Mouse (Mus musculus): ENCODE data around the gene Wasl.
A peak's percentile ranks its signal among the peaks of the same experiment; 100 is the strongest.

The Wasl gene

GRCm38 (mm10) chr6:24602351-24602750 lies 62.5 kb downstream of the Wasl start:
- DNase-seq: no peak

DNA sequence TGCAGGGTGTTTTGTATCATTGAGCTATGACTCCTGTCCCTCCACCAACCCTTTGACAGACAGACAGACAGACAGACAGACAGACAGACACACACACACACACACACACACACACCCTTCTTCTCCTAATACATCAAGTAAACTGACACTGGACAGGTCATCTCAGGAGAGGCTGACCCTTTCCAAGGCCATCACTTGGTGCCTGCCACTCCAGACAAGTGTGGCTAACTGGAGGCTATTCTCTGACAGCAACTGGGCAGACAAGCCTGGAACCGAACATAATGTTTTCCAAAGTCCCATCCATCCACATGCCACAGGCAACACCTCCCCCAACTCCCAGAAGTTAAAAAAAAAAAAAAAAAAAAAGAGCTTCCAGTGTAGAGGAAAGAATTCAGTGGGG lies 63.1 kb downstream of the Wasl start:
- DNase-seq: no peak

DNA sequence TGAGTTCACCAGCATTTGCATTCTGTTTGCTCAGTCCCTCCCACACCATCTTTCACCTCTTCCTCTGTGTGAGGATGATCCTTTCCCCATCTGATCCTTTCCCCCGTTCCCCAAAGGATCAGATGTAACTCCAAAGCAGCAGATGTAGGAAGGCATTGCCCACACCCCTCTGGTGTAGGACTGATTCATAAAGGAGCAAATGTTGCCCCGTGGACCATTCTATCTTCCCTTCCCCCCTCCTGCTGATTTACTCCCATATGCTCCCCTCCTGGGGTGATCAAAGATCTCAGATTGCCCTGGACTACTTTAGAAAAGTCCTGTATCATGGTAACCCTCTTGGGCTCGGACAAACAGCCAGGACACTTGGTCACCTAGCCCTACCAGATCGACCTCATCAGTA lies 64.1 kb downstream of the Wasl start:
- DNase-seq: no peak

DNA sequence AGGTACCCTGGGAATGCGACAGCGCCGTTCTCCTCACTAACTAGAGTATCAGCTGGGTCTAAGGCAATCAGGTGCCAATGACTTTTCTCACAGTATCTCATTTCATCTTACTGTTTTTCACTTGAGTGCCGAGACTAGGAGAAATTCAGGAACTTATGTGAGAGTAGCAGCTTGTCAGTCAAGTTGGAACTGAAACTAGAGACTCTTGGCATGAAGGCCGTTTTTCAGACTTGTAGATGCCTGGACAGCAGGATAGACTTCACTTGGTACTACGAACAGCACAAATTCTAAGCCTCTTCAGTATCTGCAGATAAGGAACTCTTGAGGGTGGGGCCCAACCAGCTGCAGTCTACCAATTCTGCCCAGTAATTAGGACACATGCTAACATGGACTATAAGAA lies 64.7 kb downstream of the Wasl start:
- DNase-seq: no peak

DNA sequence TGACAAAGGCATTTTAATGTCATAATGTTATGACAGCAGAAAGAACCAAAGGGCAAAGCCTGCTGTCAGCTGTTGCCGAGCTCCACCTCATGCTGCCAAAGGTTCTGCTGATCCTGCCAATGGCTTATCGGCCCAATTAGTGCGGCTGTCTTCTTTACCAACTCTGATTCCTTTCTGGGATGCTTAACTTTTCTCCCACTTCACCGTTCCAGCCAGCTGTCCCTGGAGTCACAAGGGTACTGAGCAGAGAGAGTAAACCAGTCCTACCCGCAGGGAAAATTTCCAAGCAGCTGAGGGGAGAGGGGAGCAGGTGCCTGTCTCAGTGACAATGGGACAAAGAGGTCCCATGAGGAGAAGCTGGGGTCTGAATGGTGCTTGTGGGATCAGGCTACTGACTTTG lies 65.2 kb downstream of the Wasl start:
- no peak for DNase-seq

- DNase-seq: no peak
These were observed 65.6 kb downstream of the Wasl start for GRCm38 (mm10) chr6:24599179-24599578.

DNA sequence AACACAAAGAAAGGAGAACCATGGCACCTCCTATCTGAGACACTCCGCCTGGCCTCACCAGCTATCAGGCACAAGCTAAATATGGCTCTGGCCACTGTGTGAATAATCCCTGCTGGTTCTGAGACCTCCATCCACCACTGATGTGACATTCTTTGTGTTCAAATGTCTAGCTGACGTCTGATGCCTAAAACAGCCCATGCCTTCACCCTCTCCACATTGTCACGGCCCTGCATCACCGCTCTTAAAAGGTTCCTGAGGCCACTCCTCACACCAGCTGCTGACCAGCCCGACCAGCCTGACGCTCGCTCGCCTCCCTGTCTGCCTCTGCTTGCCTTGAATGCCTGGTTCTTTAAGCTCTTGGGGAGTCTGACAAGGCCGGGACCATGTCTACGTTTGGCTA lies 67.3 kb downstream of the Wasl start, which contains the start of gene Lmod2:
Lmod2 (plus strand) TSS at position 263 of the 400 bp plus-strand sequence.
- no peak for DNase-seq

DNA sequence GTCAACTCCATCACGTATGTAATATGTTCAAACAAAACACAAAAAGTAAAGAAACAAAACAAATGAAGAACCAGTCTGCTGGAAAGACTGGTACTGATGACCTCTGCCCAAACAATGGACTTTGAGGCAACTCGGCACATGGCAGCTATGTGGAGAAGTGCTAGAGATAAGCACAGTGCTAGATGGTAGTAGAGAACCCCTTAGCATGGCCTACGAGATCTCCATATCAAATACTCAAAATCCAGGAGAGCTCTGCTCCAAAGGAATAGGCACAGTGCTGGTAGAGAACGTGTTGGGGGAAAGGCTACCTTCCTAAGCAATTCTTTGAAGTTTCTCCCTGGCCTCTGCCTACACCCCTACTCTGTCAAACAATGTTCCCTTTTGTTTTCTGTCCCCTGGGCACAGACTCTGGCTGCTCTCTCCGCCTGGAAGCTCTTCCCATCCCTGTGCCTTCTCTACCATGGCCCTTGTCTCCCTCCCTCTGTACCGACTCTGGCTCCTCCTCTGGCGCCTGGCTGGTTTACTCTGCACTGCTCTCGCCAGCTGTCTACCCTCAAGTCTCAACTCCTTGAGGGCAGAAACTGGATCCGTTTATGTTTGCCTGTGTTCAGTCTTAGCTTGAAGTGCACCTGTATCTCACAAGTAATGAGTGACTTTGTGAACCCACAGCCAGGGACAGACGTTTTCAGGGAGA lies 73.1 kb downstream of the Wasl start:
- DNase-seq: no peak

- DNase-seq: no peak
These were observed 74.5 kb downstream of the Wasl start for GRCm38 (mm10) chr6:24590282-24590681.

- no peak for DNase-seq
These were observed 77.9 kb downstream of the Wasl start for GRCm38 (mm10) chr6:24586885-24587284.

DNA sequence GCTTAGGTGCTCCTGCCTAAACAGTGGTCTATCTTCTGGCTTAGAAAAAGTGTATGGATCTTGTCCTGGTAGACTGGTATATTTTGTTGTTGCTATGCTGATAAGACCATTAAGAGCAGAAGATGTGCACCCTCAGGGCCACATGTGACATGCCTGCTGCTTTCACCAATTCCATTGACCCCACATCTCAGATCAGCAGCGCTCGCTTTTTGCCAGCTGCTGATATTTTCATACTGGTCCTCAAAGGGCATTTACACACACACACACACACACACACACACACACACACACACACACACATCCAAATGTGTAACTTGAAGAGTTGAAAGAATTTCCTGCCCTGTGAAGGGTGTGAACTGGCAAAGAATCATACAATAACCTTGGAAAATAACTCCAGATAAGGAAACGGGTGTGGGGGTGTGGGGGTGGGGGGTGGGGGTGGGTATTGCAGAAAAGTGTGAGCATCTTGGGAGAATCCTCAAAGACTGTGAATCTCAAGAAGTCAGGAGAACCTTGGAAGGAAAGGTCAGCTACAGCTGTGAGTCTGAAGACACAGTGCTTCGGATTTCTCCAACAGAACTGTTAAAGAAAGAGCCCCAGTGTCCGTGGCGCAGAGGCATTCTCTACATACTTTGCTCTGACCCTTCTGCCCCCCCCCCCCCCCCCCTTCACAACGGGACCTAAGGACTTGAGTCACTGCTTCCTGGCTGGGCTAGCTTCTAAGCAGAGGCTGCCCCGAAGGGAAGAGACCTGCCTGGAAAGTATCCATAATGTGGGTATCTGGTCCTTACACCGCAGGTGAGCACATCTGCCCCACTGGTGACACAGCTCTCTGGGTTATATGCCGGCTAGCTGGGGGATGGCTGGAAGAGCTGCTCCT lies 79.1 kb downstream of the Wasl start:
- DNase-seq: no peak

DNA sequence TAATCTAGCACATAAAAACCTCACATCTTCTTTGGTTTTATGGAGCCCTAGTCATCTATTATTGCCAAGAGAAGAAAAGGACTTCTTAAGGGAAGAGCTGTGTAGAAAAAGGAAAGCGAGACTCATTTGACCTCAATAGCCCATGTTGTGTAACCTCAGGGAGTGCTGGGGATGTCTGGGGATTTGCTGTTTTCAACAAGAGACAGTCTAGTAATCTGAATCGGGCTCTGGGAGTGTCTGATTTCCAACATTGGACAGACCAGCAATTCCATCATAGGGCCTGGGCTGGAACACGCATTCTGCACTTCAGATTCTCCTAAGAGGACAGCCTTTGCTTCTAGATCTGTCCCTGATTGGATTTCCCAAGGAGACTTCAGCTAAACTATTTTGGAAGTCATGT lies 81.4 kb downstream of the Wasl start:
- DNase-seq: no peak

- no peak for DNase-seq
These were observed 91.5 kb downstream of the Wasl start for GRCm38 (mm10) chr6:24573319-24573718.

- DNase-seq: no peak
These were observed 92.4 kb downstream of the Wasl start for GRCm38 (mm10) chr6:24572431-24572830.

DNA sequence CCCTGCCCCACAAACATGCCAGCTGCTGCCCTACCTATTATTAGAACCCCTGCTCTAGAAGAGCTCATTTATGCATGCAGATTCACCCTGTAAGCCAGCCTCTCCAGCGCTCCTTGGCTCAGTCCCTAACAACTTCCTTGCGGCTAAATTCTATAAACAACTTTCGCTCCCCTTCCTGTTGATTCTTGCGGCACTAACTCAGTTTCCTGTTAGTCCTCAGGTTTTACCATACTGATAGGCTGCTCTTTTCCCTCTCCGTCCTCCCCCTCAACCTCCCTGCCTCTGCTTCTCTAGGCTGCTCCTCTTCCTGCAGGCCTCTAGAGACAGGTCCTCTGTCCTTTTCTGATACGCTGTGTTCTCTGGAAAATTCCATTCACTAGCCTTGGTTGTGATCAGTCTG lies 93.7 kb downstream of the Wasl start:
- DNase-seq: no peak

GRCm38 (mm10) chr6:24570278-24570677 lies 94.5 kb downstream of the Wasl start:
- no peak for DNase-seq

DNA sequence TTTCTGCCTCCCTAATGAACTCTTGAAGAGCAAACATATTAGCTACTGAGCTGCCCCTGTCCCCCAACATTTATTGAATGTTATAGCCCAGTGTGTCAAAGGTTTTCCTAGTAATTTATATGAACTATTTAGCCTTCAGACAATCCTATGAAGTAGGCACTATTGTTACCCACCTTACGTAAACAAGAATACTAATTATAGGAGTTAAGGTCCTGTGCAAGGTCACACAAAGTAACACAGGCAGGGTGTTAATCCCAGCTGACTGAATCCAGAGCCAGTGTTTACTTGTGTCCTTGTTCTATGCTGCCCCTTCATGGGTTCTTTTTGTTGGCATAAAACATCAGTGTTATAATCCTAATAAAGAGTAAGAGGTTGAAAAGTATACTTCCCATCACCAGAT lies 95.1 kb downstream of the Wasl start:
- no peak for DNase-seq

GRCm38 (mm10) chr6:24568963-24569362 lies 95.8 kb downstream of the Wasl start:
- no peak for DNase-seq

- DNase-seq: no peak
These were observed 99.9 kb downstream of the Wasl start for GRCm38 (mm10) chr6:24564886-24565285.

DNA sequence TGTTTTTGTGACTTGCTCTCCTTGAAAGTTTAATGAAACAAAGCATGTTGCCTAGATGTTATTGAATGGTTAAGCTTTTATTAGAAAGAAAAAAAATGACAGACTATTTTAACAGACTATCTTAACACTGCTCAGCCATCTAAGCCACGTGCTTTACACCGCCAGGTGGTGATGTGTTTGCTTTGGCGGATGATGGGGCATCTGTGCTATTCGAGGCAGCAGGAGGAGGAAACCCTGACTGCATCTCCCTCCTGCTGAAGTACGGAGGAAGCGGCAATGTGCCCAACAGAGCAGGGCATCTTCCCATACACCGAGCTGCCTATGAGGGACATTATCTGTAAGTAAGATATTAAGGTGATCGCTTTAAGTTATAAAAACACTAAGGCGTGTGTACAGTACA lies 100.7 kb downstream of the Wasl start:
- peak; percentile 42 for DNase-seq

Measured in cerebellum, adult 9-10 months (tissue).